Mouse (Mus musculus) B cell, adult 2 months (primary cell): Measurements from ENCODE around the gene Wipf2.
"Not testable (repeated sequence)": the region's sequence is repeated elsewhere in the genome, so short reads cannot be mapped to it uniquely, and the experiment has no call there.

Experiments used
- DNase-seq, 2 experiments: peaks; one replicate each; pipeline ENCODE4 v3.0.0; 2022

Wipf2 gene

GRCm38 (mm10) chr11:98933151-98933550 lies 69.7 kb downstream of the Wipf2 start:
- peak; percentile 76 to 79 for DNase-seq

GRCm38 (mm10) chr11:98933847-98934246 lies 70.4 kb downstream of the Wipf2 start:
- DNase-seq: not testable (repeated sequence)

GRCm38 (mm10) chr11:98934367-98934766 lies 70.9 kb downstream of the Wipf2 start:
- no peak for DNase-seq

- no peak for DNase-seq
Measured at GRCm38 (mm10) chr11:98935123-98935522, 71.7 kb downstream of the Wipf2 start.

GRCm38 (mm10) chr11:98936170-98936569 lies 72.7 kb downstream of the Wipf2 start:
- peak in 1 of 2 experiments; percentile 0 for DNase-seq

- DNase-seq: peak in 1 of 2 experiments; percentile 31
Measured at GRCm38 (mm10) chr11:98936606-98937409, 73.4 kb downstream of the Wipf2 start.

GRCm38 (mm10) chr11:98937410-98937913 lies 74.0 kb downstream of the Wipf2 start:
- peak; percentile 90 for DNase-seq

- peak; percentile 80 to 83 for DNase-seq
Measured at GRCm38 (mm10) chr11:98937914-98938694, 74.7 kb downstream of the Wipf2 start.

- no peak for DNase-seq
Measured at GRCm38 (mm10) chr11:98938701-98939083, 75.3 kb downstream of the Wipf2 start.

- peak; percentile 81 to 83 for DNase-seq
Measured at GRCm38 (mm10) chr11:98939084-98939952, 75.9 kb downstream of the Wipf2 start.

- peak in 1 of 2 experiments; percentile 36 for DNase-seq
Measured at GRCm38 (mm10) chr11:98939953-98940641, 76.7 kb downstream of the Wipf2 start.

- peak in 1 of 2 experiments; percentile 16 for DNase-seq
Measured at GRCm38 (mm10) chr11:98940776-98941175, 77.3 kb downstream of the Wipf2 start.

- DNase-seq: peak in 1 of 2 experiments; percentile 40
Measured at GRCm38 (mm10) chr11:98941341-98941825, 77.9 kb downstream of the Wipf2 start.

- DNase-seq: peak; percentile 96
Measured at GRCm38 (mm10) chr11:98941826-98942550, 78.5 kb downstream of the Wipf2 start.

- DNase-seq: no peak
Measured at GRCm38 (mm10) chr11:98942555-98942922, 79.1 kb downstream of the Wipf2 start.

GRCm38 (mm10) chr11:98942923-98943641 lies 79.6 kb downstream of the Wipf2 start:
- DNase-seq: peak in 1 of 2 experiments; percentile 90

- DNase-seq: peak; percentile 84 to 86
Measured at GRCm38 (mm10) chr11:98943741-98944461, 80.5 kb downstream of the Wipf2 start.

- DNase-seq: peak in 1 of 2 experiments; percentile 42
Measured at GRCm38 (mm10) chr11:98944897-98945604, 81.6 kb downstream of the Wipf2 start.

GRCm38 (mm10) chr11:98945605-98945977 lies 82.2 kb downstream of the Wipf2 start:
- no peak for DNase-seq
